Mouse (Mus musculus): ENCODE data around the gene Ngrn.

- TF ChIP-seq POLR2A (IDR thresholded peaks at IDR 0.05; ENCODE audit: low read depth, low read length): no peak
- TF ChIP-seq CTCF (IDR thresholded peaks at IDR 0.05; ENCODE audit: borderline replicate concordance, insufficient read depth, low read length): peak; percentile 82
Observed at GRCm38 (mm10) chr7:80215398-80215797, 45.6 kb upstream of the Ngrn start.

Data from embryonic fibroblast, embryonic 13.5 days (primary cell).